In the genomic region with DNA sequence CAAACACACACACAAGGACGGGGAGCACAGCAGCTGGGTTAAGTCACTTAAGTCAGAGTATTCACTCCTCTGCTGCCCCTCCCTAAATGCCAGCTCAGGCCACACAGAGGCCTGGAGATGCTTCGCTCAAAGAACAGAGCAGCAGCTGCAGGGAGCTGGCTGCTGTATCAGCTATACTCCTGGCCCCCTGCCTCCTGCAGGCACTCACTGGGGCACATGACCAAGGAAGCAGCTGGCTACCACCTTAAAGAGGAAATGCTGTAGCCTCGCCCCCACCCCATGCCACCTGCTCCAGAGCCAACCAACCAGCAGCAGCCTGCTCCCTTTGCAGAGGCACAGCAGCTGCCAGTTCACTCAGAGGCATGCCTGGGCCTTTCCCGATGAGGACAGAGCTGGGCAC, we compare ENCODE assay signal across 8 mouse cellular contexts. TPM values are rescaled to one million over a fixed set of nuclear protein-coding genes. Genes with fewer than 3 reads are reported as not detected.
DNase-seq lines count a peak whose midpoint lies in the region; ATAC-seq lines count a peak whose summit lies in the region.

No protein-coding gene starts in this region.

- no peak overlapping the region for H3K4me3 ChIP-seq in limb, embryonic 11.5 days (ENCODE audit: low read depth, low read length)
- H3K4me3 ChIP-seq in limb, embryonic 10.5 days = no peak overlapping the region
- H3K4me3 ChIP-seq in embryonic facial prominence, embryonic 10.5 days = no peak overlapping the region
- H3K4me3 ChIP-seq in heart, embryonic 11.5 days (ENCODE audit: low read depth, low read length) = no peak overlapping the region
- H3K4me3 ChIP-seq in midbrain, embryonic 11.5 days (ENCODE audit: low read depth, low read length) = no peak overlapping the region

- H3K27me3 ChIP-seq in limb, embryonic 11.5 days (ENCODE audit: control insufficient read depth, insufficient read depth, low read length) = no peaks in the 10 kb centered on the region
- no peaks in the 10 kb centered on the region for H3K27me3 ChIP-seq in limb, embryonic 10.5 days (ENCODE audit: low read depth, poor library complexity, severe bottlenecking)
- no peaks in the 10 kb centered on the region for H3K27me3 ChIP-seq in embryonic facial prominence, embryonic 10.5 days (replicated peaks; ENCODE audit: low read depth, poor library complexity, severe bottlenecking)
- no peaks in the 10 kb centered on the region for H3K27me3 ChIP-seq in heart, embryonic 11.5 days (ENCODE audit: control insufficient read depth, insufficient read depth, low read length)
- no peaks in the 10 kb centered on the region for H3K27me3 ChIP-seq in midbrain, embryonic 11.5 days (ENCODE audit: control insufficient read depth, insufficient read depth, low read length)

- no peaks in the 10 kb centered on the region for H3K9me3 ChIP-seq in limb, embryonic 11.5 days (ENCODE audit: control insufficient read depth, low read length)
- H3K9me3 ChIP-seq in limb, embryonic 10.5 days (replicated peaks) = no peaks in the 10 kb centered on the region
- H3K9me3 ChIP-seq in embryonic facial prominence, embryonic 10.5 days = no peaks in the 10 kb centered on the region
- H3K9me3 ChIP-seq in heart, embryonic 11.5 days (replicated peaks; ENCODE audit: control insufficient read depth, low read length) = no peaks in the 10 kb centered on the region
- no peaks in the 10 kb centered on the region for H3K9me3 ChIP-seq in midbrain, embryonic 11.5 days (ENCODE audit: control insufficient read depth, low read length)

- no peak overlapping the region for H3K9ac ChIP-seq in limb, embryonic 11.5 days (ENCODE audit: low read length)
- no peak overlapping the region for H3K9ac ChIP-seq in heart, embryonic 11.5 days (ENCODE audit: low read depth, low read length)
- no peak overlapping the region for H3K9ac ChIP-seq in midbrain, embryonic 11.5 days (ENCODE audit: low read length)

- no peak overlapping the region for H3K27ac ChIP-seq in limb, embryonic 11.5 days (replicated peaks; ENCODE audit: low read depth, low read length)
- no peak overlapping the region for H3K27ac ChIP-seq in limb, embryonic 10.5 days
- no peak overlapping the region for H3K27ac ChIP-seq in embryonic facial prominence, embryonic 10.5 days (replicated peaks)
- H3K27ac ChIP-seq in heart, embryonic 11.5 days (ENCODE audit: low read depth, low read length) = no peak overlapping the region
- H3K27ac ChIP-seq in midbrain, embryonic 11.5 days (ENCODE audit: low read depth, low read length) = no peak overlapping the region

- H3K4me1 ChIP-seq in limb, embryonic 11.5 days (ENCODE audit: control insufficient read depth, insufficient read depth, low read length) = no peaks in the 10 kb centered on the region
- H3K4me1 ChIP-seq in limb, embryonic 10.5 days = peaks cover 5% of the 10 kb centered on the region
- peaks cover 5% of the 10 kb centered on the region; the same call in 1 of the 2 replicates for H3K4me1 ChIP-seq in embryonic facial prominence, embryonic 10.5 days
- H3K4me1 ChIP-seq in heart, embryonic 11.5 days (ENCODE audit: control insufficient read depth, insufficient read depth, low read length) = no peaks in the 10 kb centered on the region
- H3K4me1 ChIP-seq in midbrain, embryonic 11.5 days (ENCODE audit: control insufficient read depth, insufficient read depth, low read length) = no peaks in the 10 kb centered on the region

- WGBS in limb, embryonic 11.5 days = 43% methylated on average over 4 of the region's 4 CpGs
- WGBS in limb, embryonic 10.5 days = 36% methylated on average over 4 of the region's 4 CpGs
- WGBS in embryonic facial prominence, embryonic 10.5 days = 37% methylated on average over 4 of the region's 4 CpGs
- 32% methylated on average over 4 of the region's 4 CpGs for WGBS in heart, embryonic 11.5 days (ENCODE audit: insufficient replicate concordance)
- 23% methylated on average over 4 of the region's 4 CpGs for WGBS in midbrain, embryonic 11.5 days

- DNase-seq in limb, embryonic 11.5 days (ENCODE audit: low spot score) = peak; percentile 35
- DNase-seq in limb, embryonic 10.5 days (ENCODE audit: low spot score) = no peak
- DNase-seq in embryonic facial prominence, embryonic 10.5 days (ENCODE audit: low spot score) = peak; percentile 42
- peak; percentile 72 to 96 for DNase-seq in left cerebral cortex, postnatal 14 days (ENCODE audit: low spot score in 2 of 2)
- DNase-seq in midbrain, embryonic 11.5 days (ENCODE audit: low spot score, missing footprints) = no peak
- peak; percentile 9 to 73 for DNase-seq in spleen, postnatal 10 days (ENCODE audit: low spot score in 2 of 2)
- DNase-seq in urinary bladder, postnatal 25 days (ENCODE audit: low spot score) = no peak

- ATAC-seq in limb, embryonic 11.5 days (ENCODE audit: insufficient number of reproducible peaks, low FRiP score, low TSS enrichment, low read depth) = peak; percentile 86
- ATAC-seq in heart, embryonic 11.5 days (replicated peaks; ENCODE audit: insufficient number of reproducible peaks, low FRiP score, low TSS enrichment) = 0 out of 2 replicates have a peak, but pooled peaks have one; percentile 52
- peak; percentile 91 for ATAC-seq in midbrain, embryonic 11.5 days (ENCODE audit: low FRiP score)

- no peak overlapping the region for H3K4me2 ChIP-seq in limb, embryonic 11.5 days (ENCODE audit: low read depth, severe bottlenecking)
- no peak overlapping the region for H3K4me2 ChIP-seq in heart, embryonic 11.5 days
- H3K4me2 ChIP-seq in midbrain, embryonic 11.5 days = no peak overlapping the region

- no peaks in the 10 kb centered on the region for H3K36me3 ChIP-seq in limb, embryonic 11.5 days (ENCODE audit: control insufficient read depth, insufficient read depth, low read length)
- H3K36me3 ChIP-seq in limb, embryonic 10.5 days = no peaks in the 10 kb centered on the region
- no peaks in the 10 kb centered on the region for H3K36me3 ChIP-seq in embryonic facial prominence, embryonic 10.5 days (replicated peaks)
- no peaks in the 10 kb centered on the region for H3K36me3 ChIP-seq in heart, embryonic 11.5 days (ENCODE audit: control insufficient read depth, insufficient read depth, low read length)
- no peaks in the 10 kb centered on the region for H3K36me3 ChIP-seq in midbrain, embryonic 11.5 days (ENCODE audit: control insufficient read depth, insufficient read depth, low read length)

- intact Hi-C loops in left cerebral cortex, postnatal 14 days (cut with DNase I) = no loop called here

RNA-seq across cellular contexts. Expression of a gene that starts 28.0 kb away (rescaled TPM):
- polyA plus RNA-seq in limb, embryonic 11.5 days (2014; fragmentation: Nextera tagmentation; extraction: Ambion mirVana) = 2.4 and 4.7 TPM in 2 replicates
- 0.48 and 1.2 TPM in 2 replicates for polyA plus RNA-seq in limb, embryonic 10.5 days (2016; fragmentation: Nextera tagmentation; extraction: Ambion mirVana)
- 0.63 and 1.8 TPM in 2 replicates for polyA plus RNA-seq in embryonic facial prominence, embryonic 10.5 days (2016; fragmentation: Nextera tagmentation; extraction: Ambion mirVana)
- polyA plus RNA-seq in heart, embryonic 11.5 days (2014; fragmentation: Nextera tagmentation; extraction: Ambion mirVana) = 1.7 and 3.1 TPM in 2 replicates
- total RNA-seq in left cerebral cortex, postnatal 14 days (2021) = 100 to 1,000 TPM; 770 to 823 TPM
- polyA plus RNA-seq in midbrain, embryonic 11.5 days (2014; fragmentation: Nextera tagmentation; extraction: Ambion mirVana) = 2.4 and 2.8 TPM in 2 replicates

Comparison
In these comparisons a context has a peak if more than half of its experiments do, and no peak if none do; other contexts are left out.
1. DNase-seq: peak in limb, embryonic 11.5 days (single experiment), embryonic facial prominence, embryonic 10.5 days (single experiment), left cerebral cortex, postnatal 14 days (2 of 2) and spleen, postnatal 10 days (2 of 2); none in limb, embryonic 10.5 days (single experiment), midbrain, embryonic 11.5 days (single experiment) and urinary bladder, postnatal 25 days (single experiment).
2. Peak in every context shown above with its lines, with median percentiles within 50 percentile points of each other: ATAC-seq.